Mouse (Mus musculus): ENCODE measurements around the gene Cacna2d4.
"Not testable (repeated sequence)": the region's sequence is repeated elsewhere in the genome, so short reads cannot be mapped to it uniquely, and the experiment has no call there.

Gene Cacna2d4

DNA sequence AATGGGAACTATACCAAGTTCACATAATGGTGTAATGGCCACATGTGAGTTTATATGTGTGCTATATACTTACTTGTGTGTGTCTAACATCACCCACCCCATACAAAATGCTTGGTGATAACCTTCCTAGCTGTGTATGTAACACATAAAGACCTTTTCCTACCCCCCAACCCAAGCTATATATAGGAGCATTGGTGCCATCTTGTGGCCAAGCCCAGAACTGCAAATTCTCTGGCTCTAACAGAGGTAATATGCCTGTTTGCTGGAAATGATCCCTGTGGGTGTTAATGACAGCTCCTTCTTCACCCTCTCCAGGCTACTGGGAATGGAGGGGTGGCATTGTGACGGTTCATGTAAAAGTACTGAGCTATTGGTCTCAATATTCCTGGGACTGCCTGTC, 111.9 kb downstream of the Cacna2d4 start:
- DNase-seq, result peak; percentile 60

- DNase-seq, result no peak
These were observed 114.4 kb downstream of the Cacna2d4 start for GRCm38 (mm10) chr6:119350703-119351198.

- DNase-seq, result no peak
These were observed 115.3 kb downstream of the Cacna2d4 start for GRCm38 (mm10) chr6:119351656-119352055.

DNA sequence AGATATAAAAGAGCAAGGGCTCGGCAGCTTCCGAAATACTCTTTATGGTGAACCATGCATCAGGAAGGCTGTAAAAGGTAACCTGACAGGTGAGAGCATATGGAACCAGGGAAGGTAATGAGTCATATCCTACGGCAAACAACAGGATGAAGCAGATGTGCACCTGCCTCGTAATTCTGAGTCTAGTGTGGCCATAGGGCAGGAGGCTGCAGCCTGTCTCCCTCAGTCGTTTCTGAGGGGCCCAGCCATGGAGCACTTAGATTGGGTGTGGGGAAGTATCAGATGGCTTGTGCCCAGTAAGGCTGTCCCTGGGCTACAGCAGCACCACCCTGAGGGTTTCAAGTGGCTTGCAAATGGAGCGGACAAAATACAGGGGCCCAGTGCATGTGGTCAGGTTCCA, 116.2 kb downstream of the Cacna2d4 start:
- no peak for DNase-seq

DNA sequence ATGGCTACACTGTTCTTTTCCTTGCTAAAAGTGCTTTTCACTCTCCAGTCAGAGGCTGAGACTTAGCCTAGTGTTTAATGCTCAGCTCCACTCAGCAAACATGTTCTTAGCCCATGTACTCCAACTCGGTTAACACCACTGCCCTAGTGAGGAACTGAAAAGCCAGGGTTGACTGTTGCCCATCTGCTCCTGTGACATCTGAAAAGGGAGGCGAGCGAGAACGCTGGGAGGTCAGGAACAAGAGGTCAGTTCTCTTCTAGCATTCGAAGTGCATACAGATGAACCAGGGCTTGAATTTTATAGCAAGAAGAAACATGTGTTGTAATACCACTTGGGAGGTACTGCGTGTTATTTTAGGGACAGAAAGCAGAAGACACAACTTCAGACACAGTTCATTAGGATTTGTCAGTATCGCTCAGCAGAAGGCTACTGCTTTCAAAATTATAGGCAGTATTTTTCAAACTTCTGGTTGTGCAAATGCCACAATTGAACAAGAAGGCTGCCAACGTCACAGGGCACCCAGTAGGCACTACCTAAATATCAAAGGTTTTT, 121.8 kb downstream of the Cacna2d4 start:
- no peak for DNase-seq

DNA sequence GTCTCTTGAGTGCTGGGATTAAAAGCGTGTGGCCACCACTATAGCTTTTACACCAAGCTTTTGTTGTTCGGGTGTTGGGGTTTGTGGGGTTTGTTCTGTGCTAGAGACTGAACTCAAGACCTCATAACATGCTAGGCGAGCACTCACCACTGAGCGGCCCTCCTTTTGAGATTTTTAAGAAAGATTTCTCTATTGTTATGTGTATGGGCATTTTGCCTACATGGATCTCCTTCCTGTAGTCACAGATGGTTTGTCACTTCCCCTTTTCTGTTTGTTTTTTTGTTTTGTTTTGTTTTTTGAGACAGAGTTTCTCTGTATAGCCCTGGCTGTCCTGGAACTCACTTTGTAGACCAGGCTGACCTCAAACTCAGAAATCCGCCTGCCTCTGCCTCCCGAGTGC, 123.9 kb downstream of the Cacna2d4 start:
- DNase-seq, result not testable (repeated sequence)

DNA sequence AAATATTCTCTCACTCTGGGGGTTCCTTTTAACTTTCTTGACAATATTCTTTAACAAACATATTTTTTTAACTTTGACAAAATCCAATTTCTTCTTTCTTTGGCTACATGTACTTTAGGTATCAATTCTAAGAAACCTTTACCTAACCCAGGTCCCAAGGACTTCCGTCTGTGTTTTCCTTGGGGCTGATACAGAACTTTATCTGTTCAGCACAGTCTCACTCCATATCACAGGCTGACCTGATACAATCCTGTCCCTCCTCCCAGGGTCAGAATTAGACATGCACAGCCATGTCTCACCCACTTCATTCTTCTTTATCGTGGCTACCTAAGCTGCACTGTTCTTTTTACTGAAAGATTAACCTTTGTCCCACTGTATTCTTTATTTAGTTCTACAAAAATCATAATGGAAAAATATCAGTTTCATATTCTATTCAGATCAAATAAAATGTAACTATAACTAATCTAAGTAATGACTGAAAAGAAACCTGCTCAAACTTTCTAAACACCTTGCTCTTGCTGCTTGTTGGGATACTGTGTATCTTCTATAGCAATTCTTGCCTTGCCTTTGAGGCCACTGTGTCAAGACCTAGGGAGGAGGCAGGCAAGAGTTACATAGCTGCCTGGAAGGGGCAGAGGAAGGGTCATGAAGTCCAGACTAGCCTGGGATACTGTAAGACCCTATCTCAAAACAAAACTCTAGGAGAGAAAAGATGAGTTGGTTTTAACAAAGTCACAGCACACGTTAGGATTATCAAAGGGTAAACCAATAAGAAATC, 124.8 kb downstream of the Cacna2d4 start:
- DNase-seq, result no peak

DNA sequence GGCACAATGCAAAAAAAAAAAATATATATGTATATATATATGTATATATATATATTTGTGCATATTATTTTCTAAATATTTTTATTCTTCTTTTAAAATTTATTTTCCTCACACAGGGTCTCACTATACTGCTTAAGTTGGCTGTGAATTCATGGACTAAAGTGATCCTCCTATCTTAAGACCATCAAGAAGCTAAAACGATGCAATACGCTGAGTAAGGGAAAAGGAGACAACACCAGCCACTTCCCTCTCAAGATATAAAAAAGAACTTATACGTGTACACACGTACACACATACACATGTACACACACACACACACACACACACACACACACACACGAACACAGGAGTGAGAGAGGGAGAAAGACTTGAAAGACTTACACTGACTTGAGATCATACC, 127.3 kb downstream of the Cacna2d4 start:
- DNase-seq, result no peak

DNA sequence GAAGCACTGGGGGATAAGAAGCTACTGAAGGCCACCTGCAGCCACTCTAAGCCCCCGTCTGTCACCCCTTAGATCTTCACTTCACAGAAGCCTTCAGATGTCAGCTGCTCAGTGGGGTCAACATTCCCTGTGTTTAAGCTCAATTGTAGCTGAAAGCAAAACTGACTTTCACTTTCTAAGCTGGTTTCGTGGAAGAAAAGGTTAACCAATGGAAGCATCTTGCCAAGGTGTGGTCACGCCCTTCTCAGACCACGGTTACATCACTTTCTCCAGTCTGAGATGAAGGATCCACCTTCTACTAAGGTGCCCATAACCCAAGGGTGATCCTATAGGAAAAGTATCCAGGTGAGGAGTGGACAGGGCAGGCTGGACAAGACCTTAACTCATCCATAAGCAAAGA, 130.5 kb downstream of the Cacna2d4 start:
- not testable (repeated sequence) for DNase-seq

- no peak for DNase-seq
These were observed 131.1 kb downstream of the Cacna2d4 start for GRCm38 (mm10) chr6:119367382-119367781.

GRCm38 (mm10) chr6:119371624-119372023, 135.3 kb downstream of the Cacna2d4 start:
- no peak for DNase-seq

DNA sequence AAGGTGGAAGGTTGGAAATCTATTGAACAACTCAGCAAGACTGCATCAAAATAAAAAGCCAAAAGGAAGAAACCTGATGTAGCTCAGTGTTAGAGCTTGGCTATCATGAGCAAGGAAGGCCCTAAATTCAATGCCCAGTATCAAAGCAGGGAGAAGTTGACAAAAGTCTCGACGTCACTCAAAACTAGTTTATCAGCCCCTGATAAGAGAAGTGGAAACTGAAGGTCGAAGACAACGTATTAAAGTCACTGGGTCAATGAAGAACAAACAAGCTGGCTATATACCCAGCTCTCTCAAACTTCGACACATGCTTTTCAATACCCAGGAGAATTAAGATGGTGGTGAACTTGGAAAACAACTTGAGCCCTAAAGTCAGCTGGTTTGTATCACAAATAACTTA, 135.9 kb downstream of the Cacna2d4 start:
- no peak for DNase-seq

DNA sequence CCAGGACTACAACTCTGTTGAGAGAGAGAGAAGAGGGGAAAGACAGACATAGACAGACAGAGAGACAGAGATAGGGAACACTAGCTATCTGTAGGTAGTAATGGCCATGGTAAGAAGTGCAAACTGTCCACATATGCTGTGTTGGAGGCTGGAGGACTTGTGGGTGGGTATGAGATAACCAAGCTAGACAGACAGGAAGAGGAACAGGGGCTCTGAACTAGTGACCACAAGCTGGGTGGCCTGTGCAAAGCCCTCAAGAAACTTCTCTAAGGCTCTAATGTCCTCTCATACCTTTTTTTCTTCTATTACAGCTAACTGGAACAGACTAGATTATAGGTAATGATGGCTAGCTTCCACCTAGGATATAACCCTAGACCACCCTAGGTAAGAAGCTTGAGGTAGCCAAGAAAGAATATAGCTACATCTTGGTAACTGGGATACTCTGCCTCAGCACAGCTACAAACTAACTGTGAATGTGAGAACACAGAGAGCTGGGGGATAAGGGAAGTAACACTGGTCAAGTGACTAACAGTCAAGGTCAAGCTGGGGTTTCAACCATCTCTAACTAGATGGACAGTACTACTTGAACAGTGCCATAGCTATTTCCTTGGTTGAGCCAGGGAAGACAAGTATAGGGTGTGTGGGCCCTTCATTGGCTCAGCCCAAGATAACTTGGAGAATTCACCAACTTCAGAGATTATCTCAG, 136.8 kb downstream of the Cacna2d4 start:
- DNase-seq, result no peak

DNA sequence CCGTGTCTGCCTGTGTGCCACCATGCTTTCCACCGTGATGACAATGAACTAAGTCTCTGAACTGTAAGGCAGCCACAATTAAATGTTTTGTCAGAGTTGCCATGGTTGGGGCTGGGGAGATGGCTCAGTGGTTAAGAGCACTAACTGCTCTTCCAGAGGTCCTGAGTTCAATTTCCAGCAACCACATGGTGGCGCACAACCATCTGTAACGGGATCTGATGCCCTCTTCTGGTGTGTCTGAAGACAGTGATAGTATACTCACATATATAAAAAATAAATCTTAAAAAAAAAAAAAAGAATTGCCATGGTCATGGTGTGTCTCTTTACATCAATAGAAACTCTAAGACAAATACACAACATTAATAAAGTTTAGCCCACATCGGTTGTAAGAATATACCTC, 138.7 kb downstream of the Cacna2d4 start:
- no peak for DNase-seq

DNA sequence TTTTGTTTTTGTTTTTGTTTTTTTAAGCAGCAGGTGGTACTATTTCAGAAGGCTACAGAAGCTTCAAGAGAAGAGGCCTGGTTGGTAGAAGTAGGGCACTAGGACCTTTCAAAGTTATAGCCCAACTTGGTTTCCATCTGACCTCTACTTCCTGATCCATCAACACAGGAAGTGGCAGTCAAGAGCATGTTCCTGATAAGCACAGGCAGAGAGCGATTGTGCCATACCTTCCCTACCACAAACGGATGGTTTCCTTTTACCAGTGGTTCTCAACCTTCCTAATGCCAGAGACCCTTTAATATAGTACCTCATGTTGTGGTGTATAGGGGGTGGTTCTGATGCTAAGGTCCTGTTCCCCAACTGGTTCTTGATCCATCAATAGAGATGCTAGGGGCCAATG, 141.3 kb downstream of the Cacna2d4 start:
- no peak for DNase-seq

DNA sequence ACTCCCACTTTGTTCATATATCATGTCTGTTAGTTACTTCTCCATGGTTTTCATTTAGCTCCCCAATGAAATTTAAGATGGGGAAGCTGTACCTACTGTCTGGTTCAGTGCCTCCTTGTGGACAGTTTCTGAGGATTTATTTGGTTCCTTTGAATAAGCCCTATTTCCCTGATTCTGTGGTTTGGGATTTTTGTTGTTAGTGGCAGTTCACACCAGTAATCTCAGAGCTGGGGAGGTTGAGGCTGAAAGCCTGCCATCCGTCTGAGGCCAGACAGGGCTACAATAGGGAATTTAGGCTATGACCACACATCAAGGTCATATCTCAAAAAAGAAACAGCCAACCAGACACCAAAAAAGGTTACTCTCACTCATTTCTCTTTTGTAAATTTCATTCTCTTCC, 142.3 kb downstream of the Cacna2d4 start:
- DNase-seq, result no peak

DNA sequence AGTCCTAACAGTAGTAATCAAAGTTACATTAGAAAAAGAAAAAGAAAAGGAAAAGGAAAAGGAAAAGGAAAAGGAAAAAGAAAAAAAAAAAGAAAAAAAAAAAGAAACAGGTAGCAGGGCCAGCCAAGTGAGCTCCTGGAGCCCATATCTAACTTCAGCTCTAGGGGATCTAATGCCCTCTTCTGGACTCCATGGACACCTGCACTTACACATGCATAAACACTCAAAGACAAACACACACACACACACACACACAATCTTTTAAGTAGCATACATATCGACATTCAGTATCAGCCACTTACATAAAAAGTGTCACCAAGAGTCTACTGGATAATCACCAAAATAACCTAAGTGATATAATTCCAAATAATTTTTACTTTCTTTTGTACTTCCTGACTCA, 149.3 kb downstream of the Cacna2d4 start:
- no peak for DNase-seq

DNA sequence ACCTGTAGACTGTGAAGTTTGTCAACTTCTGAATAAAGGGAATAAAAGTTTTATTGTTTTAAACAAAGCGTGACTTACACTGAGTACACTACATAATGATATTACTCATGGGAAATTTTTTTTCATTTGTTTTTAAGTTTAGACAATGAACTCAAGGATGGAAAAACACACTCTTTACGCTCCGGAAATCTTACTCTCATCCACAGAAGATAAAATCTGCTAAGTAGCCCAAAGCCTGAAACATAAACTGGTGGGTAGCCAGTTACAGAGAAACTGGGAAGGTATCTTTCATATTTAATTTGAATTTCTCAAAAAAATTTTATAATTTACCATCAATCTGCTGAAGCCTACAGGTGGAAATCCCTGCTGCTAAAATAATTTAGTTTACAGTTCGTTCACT, 150.1 kb downstream of the Cacna2d4 start:
- no peak for DNase-seq

DNA sequence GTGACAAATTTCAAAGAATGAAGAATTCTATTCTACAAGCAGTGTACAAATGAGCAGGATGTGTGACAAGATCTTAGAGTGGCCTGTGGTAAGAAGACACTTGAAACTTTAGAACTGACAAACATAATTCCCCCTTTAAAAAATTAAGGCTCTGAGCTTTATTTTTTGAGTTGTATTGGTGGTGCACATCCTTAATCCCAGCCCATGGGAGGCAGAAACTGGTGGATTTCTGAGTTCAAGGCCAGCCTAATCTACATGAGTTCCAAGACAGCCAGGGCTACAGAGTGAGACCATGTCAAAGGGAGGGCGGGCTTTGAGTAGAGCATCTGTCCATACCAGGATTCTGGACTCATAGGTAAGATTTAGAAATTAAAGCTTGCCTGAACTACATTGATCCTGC, 150.5 kb downstream of the Cacna2d4 start:
- DNase-seq, result no peak

DNA sequence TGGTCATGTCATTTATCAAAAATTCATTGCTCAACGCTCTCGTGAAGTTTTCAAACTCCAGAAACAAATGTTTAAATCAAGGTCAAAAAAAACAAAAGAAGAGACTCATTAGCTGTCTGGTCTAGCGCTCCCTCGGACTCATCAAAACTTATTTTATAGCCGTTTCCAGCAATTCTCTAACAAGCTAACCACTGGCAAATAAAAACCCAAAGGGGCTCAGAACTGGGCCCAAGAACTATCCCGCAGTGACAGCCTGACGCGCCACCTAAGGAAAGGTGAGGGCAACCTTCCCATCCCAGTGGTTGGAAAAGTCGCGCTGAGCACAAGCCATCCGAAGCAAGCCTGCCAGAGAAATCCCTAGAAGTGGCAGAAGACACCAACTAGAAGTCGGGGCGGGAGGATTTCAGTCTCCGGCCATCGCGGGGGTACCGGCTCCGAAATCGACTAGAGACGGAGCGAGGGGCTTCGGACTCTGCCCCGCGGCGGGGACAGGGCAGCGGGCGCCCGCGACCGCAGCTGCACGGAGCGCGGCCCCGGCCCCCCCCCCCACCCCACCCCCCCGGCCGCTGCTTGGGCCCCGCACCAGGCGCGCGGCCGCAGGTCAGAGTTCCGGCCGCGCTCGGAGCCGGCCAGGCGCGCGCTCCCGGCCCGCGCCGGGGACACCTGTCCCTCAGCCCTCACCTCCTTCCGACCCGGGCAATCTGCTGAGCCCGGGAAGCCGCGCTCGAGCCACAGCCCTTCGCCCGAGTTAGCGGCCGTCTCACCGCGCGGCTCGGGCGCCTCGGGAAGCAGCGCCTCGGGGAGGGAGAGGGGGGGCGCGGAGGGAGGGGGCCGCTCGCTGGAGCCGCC, 151.7 kb downstream of the Cacna2d4 start:
- peak; percentile 40 for DNase-seq

DNA sequence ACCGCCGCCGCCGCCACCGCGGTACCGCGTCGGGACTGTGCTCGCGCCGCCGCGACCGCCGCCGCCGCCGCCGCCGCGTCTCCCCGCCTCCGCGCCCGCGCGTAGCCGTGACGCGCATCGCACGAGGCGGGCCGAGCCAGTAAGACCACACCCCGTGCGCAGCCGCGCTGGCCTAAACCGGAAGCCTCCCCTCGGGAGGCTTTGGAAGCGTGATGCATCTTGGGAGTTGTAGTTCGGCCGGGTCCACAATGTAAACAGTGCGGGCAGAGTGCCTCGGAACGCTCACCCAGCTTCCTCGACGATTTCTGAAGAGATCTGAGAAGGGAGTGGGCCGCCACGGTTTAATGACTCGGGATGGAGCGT, 152.3 kb downstream of the Cacna2d4 start:
- peak; percentile 95 for DNase-seq

GRCm38 (mm10) chr6:119389089-119389488, 152.8 kb downstream of the Cacna2d4 start:
- DNase-seq, result no peak

DNA sequence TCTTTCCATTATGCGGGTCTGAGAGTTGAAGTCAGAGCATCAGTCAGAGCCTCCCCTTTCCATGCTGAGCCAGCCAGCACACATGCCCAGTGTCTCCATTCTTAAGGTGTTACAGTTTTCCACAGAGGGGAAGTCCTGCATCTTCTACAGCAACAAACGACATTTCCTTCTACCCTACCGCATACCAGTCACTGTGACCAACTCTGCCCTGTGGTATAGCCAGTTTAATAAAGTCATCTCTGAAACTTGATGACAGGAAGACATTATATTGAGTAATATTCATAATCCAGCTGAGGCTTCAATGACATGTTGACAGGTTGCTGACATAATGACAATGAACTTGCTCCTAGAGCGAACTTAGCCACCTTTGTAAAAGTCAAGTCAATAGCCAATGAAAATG, 154.4 kb downstream of the Cacna2d4 start:
- DNase-seq, result no peak
